Mouse (Mus musculus): ENCODE results near the gene Gstt3. TPM values are rescaled to one million over a fixed set of nuclear protein-coding genes. Genes with fewer than 3 reads are reported as not detected.
A peak's percentile ranks its signal among the peaks of the same experiment; 100 is the strongest.
"Not testable (repeated sequence)": the region's sequence is repeated elsewhere in the genome, so short reads cannot be mapped to it uniquely, and the experiment has no call there.

The Gstt3 gene
- polyA plus RNA-seq, 1 experiment, result not detected

DNA sequence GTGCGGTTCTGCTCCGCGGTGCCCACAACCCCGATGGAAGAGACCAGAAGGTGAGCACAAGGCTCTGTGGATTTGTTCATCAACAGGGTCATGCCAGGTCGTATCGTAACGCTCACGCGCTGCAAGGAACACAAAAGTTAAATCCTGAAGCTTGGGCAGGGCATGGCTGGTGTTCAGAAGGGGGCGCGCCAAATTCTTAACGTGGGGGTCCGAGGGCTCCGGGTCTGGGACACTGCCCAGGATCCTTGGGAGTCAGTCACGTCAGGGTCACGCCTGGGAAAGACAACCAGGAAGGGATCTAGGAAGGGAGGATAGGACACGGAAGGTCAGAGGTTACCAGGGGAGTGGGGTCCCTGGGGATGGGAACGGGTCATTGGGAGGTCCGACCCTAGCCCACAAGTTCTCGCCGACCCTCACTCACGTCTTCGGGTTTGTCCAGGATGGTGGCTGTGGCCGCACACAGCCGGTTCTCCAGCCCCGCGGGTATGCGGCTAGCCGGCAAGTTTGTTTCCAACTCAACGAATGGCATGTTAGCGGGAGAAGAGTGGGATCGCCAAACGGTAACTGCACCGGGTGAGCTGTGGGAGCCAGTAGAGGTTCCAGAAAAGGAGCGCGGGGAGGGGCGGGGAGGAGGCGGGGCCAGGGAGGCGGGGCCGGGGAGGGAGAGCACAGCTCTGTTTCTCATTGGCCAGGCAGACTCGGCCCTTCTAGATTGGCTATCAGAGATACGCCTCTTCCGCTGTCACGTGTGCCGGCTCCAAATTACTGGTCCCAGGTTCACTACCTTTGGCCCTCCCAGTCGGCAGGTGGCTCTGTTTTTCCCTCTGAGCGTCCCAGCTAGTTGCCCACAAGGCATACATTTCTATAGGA is 8.2 kb downstream of the Gstt3 start, which contains the start of gene Ddt:
Gene Ddt, minus strand, starts transcription at position 620 of the 870 bp plus-strand sequence.
- H3K9me3 ChIP-seq (ENCODE audit: control insufficient read depth, low read length), result no peaks in the 10 kb centered on the region
- H3K4me1 ChIP-seq (ENCODE audit: control insufficient read depth), result peaks cover 23% of the 10 kb centered on the region
- TF ChIP-seq GATA1 (IDR thresholded peaks at IDR 0.05; ENCODE audit: low read length) (peak; percentile 79), TAL1 (IDR thresholded peaks at IDR 0.05; ENCODE audit: low read length) (no peak)
- no peaks in the 10 kb centered on the region for H3K36me3 ChIP-seq (ENCODE audit: control insufficient read depth)
- peak within 1 kb of the TSS; percentile 80 for H3K4me3 ChIP-seq (replicated peaks)
- peaks cover 14% of the 10 kb centered on the region for H3K27me3 ChIP-seq (ENCODE audit: control insufficient read depth)

DNA sequence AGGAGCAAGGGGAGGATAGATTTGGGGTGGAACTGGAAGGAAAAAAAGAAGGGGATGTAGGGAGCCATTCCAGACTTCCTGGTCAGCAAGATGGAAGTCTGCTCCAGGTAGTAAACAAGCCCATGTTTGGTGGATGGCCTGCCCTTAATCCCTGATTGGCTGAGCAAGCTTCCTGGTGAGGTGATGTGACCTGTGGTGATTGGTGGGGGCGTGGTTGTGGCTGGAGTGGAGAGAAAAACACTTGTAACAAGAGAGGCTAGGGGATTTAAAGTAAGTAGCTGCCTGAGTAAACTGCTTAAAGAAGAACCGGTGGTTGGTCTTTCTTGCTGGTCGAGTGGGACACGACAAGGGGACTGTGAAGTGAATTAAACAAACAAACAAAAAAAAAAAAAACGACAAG is 13.5 kb downstream of the Gstt3 start:
- not testable (repeated sequence) for H3K4me3 ChIP-seq (replicated peaks)

DNA sequence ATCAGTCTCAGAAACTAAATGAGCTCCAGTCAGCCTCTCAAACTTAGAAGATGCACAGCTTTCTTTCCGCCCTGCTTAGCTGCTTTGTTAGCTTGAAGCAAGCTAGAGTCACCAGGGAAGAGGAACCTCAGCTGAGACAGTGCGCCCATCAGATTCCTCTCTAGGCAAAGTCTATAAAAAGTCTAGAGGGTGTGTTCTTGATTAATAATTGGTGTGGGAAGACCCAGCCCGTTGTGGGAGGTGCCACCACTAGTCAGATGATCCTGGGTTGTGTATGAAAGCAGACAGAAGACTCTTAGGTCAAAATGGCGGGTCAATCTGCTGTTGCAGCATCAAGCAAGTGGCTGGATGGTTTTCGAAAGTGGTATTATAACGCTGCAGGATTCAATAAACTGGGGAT is 14.4 kb downstream of the Gstt3 start:
- Histone ChIP-seq H3K4me3 (replicated peaks) (no peak overlapping the region), H3K4me1 (ENCODE audit: control insufficient read depth) (peaks cover 46% of the 10 kb centered on the region), H3K9me3 (ENCODE audit: control insufficient read depth, low read length) (no peaks in the 10 kb centered on the region), H3K27me3 (ENCODE audit: control insufficient read depth) (no peaks in the 10 kb centered on the region), H3K36me3 (ENCODE audit: control insufficient read depth) (peaks cover 11% of the 10 kb centered on the region)
- no peak for TF ChIP-seq GATA1 (IDR thresholded peaks at IDR 0.05; ENCODE audit: low read length)
- no peak for TF ChIP-seq TAL1 (IDR thresholded peaks at IDR 0.05; ENCODE audit: low read length)

More for the DNA sequence above, 13.5 kb downstream of the Gstt3 start:
- not testable (repeated sequence) for H3K27me3 ChIP-seq (ENCODE audit: control insufficient read depth); H3K9me3 ChIP-seq (ENCODE audit: control insufficient read depth, low read length); H3K36me3 ChIP-seq (ENCODE audit: control insufficient read depth)
- peaks cover 47% of the 10 kb centered on the region for H3K4me1 ChIP-seq (ENCODE audit: control insufficient read depth)

DNA sequence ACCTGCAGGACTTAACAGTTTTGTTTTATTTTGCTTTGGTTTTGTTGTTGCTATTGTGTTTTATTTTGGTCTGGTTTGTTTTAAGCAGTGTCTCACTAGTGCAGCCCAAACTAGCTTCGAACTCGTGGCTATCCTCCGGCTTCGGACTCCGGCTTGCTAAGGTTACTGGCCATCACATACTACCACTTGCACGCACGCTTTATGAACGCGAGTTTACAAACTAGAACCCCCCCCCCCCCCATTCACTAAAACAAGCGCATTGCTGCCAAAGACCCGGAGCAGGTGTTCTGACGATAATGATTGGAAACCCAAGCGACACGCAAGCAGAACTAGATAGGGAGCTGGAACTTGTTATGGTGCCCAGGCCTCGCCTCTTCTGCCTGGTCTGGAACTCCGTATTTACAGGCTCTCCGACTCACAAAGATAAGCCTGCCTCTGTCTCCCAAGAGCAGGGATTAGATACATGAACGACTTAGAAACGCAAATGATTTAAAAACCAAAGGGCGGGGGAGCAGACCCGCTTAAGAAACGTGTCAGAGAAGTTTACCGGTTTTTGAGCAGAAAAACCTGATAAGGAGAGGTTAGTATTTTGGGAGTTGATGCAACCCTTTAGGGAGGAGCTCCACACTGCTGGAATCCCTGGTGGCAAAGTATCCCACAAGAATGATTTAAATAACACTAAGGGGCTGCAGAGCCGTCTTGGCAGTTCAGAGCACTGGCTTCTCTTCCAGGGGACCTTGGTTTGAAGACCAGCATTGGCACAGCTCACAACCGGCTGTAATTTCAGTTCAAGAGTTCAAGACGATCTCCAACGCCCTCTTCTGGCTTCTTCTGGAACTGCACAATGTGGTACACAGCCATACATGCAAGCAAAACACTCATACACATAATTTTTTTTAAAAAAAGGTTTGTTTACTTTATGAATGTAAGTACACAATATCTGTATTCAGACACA is 16.4 kb downstream of the Gstt3 start:
- peaks cover 55% of the 10 kb centered on the region for H3K4me1 ChIP-seq (ENCODE audit: control insufficient read depth)
- peaks cover 4% of the 10 kb centered on the region for H3K9me3 ChIP-seq (ENCODE audit: control insufficient read depth, low read length)
- TF ChIP-seq GATA1 (IDR thresholded peaks at IDR 0.05; ENCODE audit: low read length) (0 out of 2 replicates have a peak, but pooled peaks have one; percentile 8), TAL1 (IDR thresholded peaks at IDR 0.05; ENCODE audit: low read length) (no peak)
- peaks cover 31% of the 10 kb centered on the region for H3K36me3 ChIP-seq (ENCODE audit: control insufficient read depth)
- H3K27me3 ChIP-seq (ENCODE audit: control insufficient read depth), result no peaks in the 10 kb centered on the region
- peak overlapping the region; percentile 99 for H3K4me3 ChIP-seq (replicated peaks)

DNA sequence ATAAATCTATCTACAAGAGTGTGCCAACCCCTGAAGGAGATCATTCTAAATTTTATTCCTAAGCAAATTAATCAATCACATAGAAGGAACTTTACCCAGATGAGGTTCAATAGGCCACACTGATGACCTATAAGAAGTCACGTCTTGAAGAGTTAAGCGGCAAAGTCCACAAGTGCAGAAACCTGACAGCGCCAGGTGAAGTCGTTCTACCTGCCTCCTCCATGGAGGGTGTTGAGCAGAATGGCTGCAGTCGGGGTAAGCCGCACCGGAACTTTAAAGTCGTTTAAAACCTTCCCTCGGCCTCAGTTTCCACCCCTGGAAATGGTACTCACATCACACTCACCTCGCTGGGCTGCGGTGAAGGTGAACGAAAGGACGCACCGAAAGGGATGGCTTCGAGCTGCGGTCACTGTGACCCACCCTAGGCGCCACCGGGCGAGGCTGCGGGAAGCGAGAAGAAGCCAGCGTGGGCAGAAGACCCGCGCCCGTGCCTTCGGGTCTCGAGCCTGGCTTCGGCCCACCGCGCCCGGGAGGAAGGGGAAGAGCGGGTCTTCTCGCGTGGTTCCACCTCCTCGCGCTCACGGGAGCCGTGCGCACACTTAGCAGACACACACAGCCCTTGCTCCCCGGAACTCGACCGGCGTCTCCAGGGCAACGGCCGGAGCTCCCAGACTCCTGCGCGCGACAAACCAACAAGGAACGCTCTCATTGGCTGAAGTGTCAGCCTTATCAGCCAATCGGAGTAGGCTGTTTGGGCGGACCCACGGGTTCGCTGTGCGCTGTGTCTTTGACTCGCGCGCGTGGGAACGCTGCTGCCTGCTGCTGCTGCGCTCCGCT is 17.3 kb downstream of the Gstt3 start, which contains the start of gene Cabin1:
Gene Cabin1, minus strand, starts transcription at position 660 of the 837 bp plus-strand sequence.
- TF ChIP-seq GATA1 (IDR thresholded peaks at IDR 0.05; ENCODE audit: low read length), result no peak
- no peak for TF ChIP-seq TAL1 (IDR thresholded peaks at IDR 0.05; ENCODE audit: low read length)
- Histone ChIP-seq H3K9me3 (ENCODE audit: control insufficient read depth, low read length) (peaks cover 4% of the 10 kb centered on the region), H3K4me3 (replicated peaks) (peak within 1 kb of the TSS; percentile 99), H3K4me1 (ENCODE audit: control insufficient read depth) (peaks cover 56% of the 10 kb centered on the region), H3K36me3 (ENCODE audit: control insufficient read depth) (peaks cover 39% of the 10 kb centered on the region), H3K27me3 (ENCODE audit: control insufficient read depth) (no peaks in the 10 kb centered on the region)

DNA sequence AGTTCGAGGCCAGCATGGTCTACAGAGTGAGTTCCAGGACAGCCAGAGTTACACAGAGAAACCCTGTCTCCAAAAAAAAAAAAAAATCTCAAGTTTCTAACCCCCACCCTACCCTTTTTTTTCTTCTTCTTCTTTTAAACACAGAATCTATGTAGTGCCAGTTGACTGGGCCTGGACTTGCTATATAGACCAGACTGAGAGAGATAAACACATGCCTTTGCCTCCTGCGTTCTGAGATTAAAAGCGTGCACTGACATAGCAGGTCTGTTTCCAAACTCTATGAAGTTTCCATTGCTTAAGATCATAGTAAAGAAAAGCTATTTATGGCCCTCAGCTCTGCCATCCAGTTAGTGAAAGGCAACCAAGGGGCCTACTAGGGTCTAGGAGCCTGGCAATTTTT is 18.8 kb downstream of the Gstt3 start:
- Histone ChIP-seq H3K36me3 (ENCODE audit: control insufficient read depth) (peaks cover 53% of the 10 kb centered on the region), H3K4me3 (replicated peaks) (peak overlapping the region; percentile 99), H3K9me3 (ENCODE audit: control insufficient read depth, low read length) (peaks cover 8% of the 10 kb centered on the region), H3K27me3 (ENCODE audit: control insufficient read depth) (no peaks in the 10 kb centered on the region), H3K4me1 (ENCODE audit: control insufficient read depth) (peaks cover 51% of the 10 kb centered on the region)
- TF ChIP-seq GATA1 (IDR thresholded peaks at IDR 0.05; ENCODE audit: low read length), result 0 out of 2 replicates have a peak, but pooled peaks have one; percentile 11
- peak; percentile 68; the same call in 2 of the 3 replicates for TF ChIP-seq TAL1 (IDR thresholded peaks at IDR 0.05; ENCODE audit: low read length)

DNA sequence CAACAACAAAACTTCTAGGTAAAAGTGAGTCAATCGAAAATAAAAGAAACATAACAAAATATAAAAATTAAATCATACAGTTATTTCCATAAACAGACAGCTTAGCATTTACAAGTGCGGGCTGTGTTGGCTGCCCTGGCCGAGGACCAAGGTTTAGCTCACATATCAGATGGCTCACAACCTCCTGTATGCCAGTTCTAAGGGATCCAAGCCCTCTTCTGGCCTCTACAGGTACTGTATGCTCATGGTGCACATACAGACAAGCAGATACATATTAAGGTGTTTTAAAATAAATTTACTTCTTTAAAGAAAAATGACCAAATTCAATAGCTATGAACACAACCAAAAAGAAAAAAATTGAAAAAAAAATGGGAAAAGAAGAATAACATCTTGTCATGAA is 20.9 kb downstream of the Gstt3 start:
- peaks cover 74% of the 10 kb centered on the region for H3K36me3 ChIP-seq (ENCODE audit: control insufficient read depth)
- peaks cover 8% of the 10 kb centered on the region for H3K9me3 ChIP-seq (ENCODE audit: control insufficient read depth, low read length)
- peaks cover 47% of the 10 kb centered on the region for H3K4me1 ChIP-seq (ENCODE audit: control insufficient read depth)
- H3K4me3 ChIP-seq (replicated peaks), result no peak overlapping the region
- no peaks in the 10 kb centered on the region for H3K27me3 ChIP-seq (ENCODE audit: control insufficient read depth)
- TF ChIP-seq GATA1 (IDR thresholded peaks at IDR 0.05; ENCODE audit: low read length) (no peak), TAL1 (IDR thresholded peaks at IDR 0.05; ENCODE audit: low read length) (no peak)

DNA sequence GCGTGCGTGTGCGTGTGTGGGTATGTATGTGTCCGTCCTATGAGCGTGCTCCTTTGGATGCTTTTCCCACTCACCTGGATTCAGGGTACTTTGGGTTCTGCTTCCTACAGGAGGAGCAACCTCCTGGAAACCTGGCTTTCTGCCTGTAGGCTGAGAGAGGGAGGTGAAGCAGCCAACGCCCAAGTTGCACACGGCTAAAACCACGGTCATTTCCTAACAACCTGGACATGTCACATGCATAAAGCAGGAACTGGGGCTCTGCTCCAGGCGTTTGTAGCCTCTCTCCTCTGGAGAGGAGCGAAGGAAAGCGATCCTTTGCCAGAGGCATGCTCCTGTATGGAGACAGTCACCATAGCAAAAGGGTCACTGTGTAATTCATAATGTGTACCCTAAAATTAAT is 24.5 kb downstream of the Gstt3 start:
- Histone ChIP-seq H3K27me3 (ENCODE audit: control insufficient read depth) (no peaks in the 10 kb centered on the region), H3K4me3 (replicated peaks) (no peak overlapping the region), H3K4me1 (ENCODE audit: control insufficient read depth) (peaks cover 18% of the 10 kb centered on the region), H3K36me3 (ENCODE audit: control insufficient read depth) (peaks cover 98% of the 10 kb centered on the region), H3K9me3 (ENCODE audit: control insufficient read depth, low read length) (peaks cover 8% of the 10 kb centered on the region)
- no peak for TF ChIP-seq TAL1 (IDR thresholded peaks at IDR 0.05; ENCODE audit: low read length)
- TF ChIP-seq GATA1 (IDR thresholded peaks at IDR 0.05; ENCODE audit: low read length), result no peak
